Mouse (Mus musculus) stomach, postnatal 0 days (tissue): Measurements from ENCODE around the gene Nf1.

Experiments
- CTCF ChIP-seq: IDR thresholded peaks from 2 replicates; pipeline ENCODE4 v1.5.1; 2016; ENCODE audit warnings: antibody characterized with exemption, low read depth, mild to moderate bottlenecking, moderate library complexity
- EP300 ChIP-seq: optimal IDR thresholded peaks from 2 replicates; pipeline ENCODE3; 2016; ENCODE audit warnings: antibody characterized with exemption

DNA sequence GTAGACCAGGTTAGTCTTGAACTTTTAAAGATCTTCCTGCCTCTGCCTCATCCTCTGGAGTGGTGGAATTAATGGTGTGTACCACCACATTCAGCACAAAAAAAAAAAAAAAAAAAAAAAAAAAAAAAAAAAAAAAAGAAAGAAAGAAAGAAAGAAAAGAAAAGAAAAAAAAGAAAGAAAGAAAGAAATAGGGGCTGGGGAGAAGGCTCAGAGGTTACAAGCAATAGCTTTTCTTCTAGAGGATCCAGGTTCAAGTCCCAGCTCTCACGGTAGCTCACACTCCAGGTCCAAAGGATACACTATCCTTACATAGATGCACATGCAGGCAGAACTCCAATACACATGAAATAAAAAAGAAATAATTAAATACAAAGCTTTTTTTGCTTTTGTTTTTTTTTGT is 9.9 kb upstream of the Nf1 start:
- TF ChIP-seq CTCF (no peak), EP300 (no peak)
